Mouse (Mus musculus) limb, embryonic 11.5 days (tissue): ENCODE data around the gene Atf4. TPM values are rescaled to one million over a fixed set of nuclear protein-coding genes. Genes with fewer than 3 reads are reported as not detected.
A peak's percentile ranks its signal among the peaks of the same experiment; 100 is the strongest.

ENCODE experiments used
- ATAC-seq: fragments of 200-750 bp; cut with Nextera tagmentation; 2 replicates; pipeline ENCODE4 v1.8.0; 2017; ENCODE audit warnings: low read depth; ENCODE audit not compliant: insufficient number of reproducible peaks, low FRiP score, low TSS enrichment
- DNase-seq: peaks from one replicate; pipeline ENCODE4 v3.0.0-alpha.2; 2015; ENCODE audit warnings: low spot score
- H3K27ac ChIP-seq: fragments of 300-500 bp; sonication (generic); replicated peaks from 2 replicates; pipeline ENCODE4 v1.5.1; 2014; ENCODE audit warnings: low read depth, mild to moderate bottlenecking, low read length
- H3K27me3 ChIP-seq: fragments of 300-500 bp; sonication (generic); 2 replicates; pipeline ENCODE4 v1.6.1; 2014; ENCODE audit warnings: mild to moderate bottlenecking, low read length, mixed read lengths; ENCODE audit not compliant: control insufficient read depth, insufficient read depth
- H3K36me3 ChIP-seq: fragments of 300-500 bp; sonication (generic); 2 replicates; pipeline ENCODE4 v1.6.1; 2014; ENCODE audit warnings: mild to moderate bottlenecking, low read length, moderate library complexity, mixed read lengths; ENCODE audit not compliant: control insufficient read depth, insufficient read depth
- H3K4me1 ChIP-seq: fragments of 300-500 bp; sonication (generic); 2 replicates; pipeline ENCODE4 v1.6.1; 2014; ENCODE audit warnings: low read length, mixed read lengths; ENCODE audit not compliant: control insufficient read depth, insufficient read depth
- H3K4me2 ChIP-seq: fragments of 300-500 bp; sonication (generic); 2 replicates; pipeline ENCODE4 v1.6.1; 2014; ENCODE audit warnings: low read depth, mild to moderate bottlenecking, moderate library complexity; ENCODE audit not compliant: severe bottlenecking
- H3K4me3 ChIP-seq: fragments of 300-500 bp; sonication (generic); 2 replicates; pipeline ENCODE4 v1.5.1; 2014; ENCODE audit warnings: low read depth, low read length
- H3K9ac ChIP-seq: fragments of 300-500 bp; sonication (generic); 2 replicates; pipeline ENCODE4 v1.6.1; 2014; ENCODE audit warnings: mild to moderate bottlenecking, low read length
- H3K9me3 ChIP-seq: fragments of 300-500 bp; sonication (generic); 2 replicates; pipeline ENCODE4 v1.6.1; 2016; ENCODE audit warnings: low read length; ENCODE audit not compliant: control insufficient read depth
- WGBS: fragments of 180-500 bp; shearing (Covaris S2); extraction: QIAGEN DNeasy Blood & Tissue Kit; methylation state at CpG from one replicate; pipeline ENCODE4 v1.1.7; 2014; 5-methylcytosine and 5-hydroxymethylcytosine counted together
- polyA plus RNA-seq: library from polyadenylated mRNA; unstranded; fragments of >200 nt; fragmentation: Nextera tagmentation; extraction: Ambion mirVana; gene quantifications from 2 replicates; pipeline ENCODE4 v1.2.1, GENCODE M21; 2014

Atf4 gene
- 110 and 125 TPM in 2 replicates for polyA plus RNA-seq

DNA sequence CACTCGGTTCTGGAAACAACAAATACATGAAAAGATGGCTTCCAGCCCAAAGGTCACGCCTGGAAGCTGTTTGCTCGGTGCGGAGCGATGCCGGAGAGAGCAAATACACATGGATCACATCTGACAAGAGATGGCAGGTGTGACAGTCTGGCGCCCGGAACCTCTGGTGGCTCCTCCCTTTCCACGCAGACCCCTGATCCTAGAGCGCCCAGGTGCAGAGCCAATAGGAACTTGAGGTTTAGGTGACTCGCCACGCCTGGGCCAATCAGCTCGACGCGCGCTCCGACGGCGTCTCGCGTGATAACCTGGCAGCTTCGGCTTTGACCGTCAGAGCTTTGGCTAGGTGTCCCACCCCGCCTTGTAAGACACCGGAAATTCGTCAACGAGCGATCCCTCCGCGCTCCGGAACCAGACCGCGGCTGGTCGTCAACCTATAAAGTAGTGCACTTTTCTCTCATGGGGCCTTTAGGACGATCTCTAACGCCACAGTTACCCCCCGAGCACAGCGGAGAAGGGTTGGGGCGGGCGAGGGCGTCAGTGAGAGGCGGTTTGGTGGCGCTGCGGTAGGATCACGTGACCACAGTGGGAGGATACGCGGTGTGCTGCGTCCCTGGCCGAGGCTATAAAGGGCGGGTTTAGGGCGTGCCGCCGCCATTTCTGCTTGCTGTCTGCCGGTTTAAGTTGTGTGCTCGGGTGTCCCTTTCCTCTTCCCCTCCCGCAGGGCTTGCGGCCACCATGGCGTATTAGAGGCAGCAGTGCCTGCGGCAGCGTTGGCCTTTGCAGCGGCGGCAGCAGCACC, at the start of gene Atf4:
TSS of gene Atf4 (plus strand) at position 338 of the 799 bp plus-strand sequence.
- peak; percentile 92 for ATAC-seq
- Histone ChIP-seq H3K9me3 (no peaks in the 10 kb centered on the region), H3K4me1 (peaks cover 27% of the 10 kb centered on the region), H3K4me2 (peak within 1 kb of the TSS; percentile 84), H3K9ac (peak within 1 kb of the TSS; percentile 99), H3K4me3 (peak within 1 kb of the TSS; percentile 100), H3K27me3 (no peaks in the 10 kb centered on the region), H3K36me3 (peaks cover 25% of the 10 kb centered on the region; the same call in 1 of the 2 replicates), H3K27ac (peak within 1 kb of the TSS; percentile 94)
- DNase-seq, result peak; percentile 98
- under 1% methylated on average over 62 of the region's 62 CpGs for WGBS

DNA sequence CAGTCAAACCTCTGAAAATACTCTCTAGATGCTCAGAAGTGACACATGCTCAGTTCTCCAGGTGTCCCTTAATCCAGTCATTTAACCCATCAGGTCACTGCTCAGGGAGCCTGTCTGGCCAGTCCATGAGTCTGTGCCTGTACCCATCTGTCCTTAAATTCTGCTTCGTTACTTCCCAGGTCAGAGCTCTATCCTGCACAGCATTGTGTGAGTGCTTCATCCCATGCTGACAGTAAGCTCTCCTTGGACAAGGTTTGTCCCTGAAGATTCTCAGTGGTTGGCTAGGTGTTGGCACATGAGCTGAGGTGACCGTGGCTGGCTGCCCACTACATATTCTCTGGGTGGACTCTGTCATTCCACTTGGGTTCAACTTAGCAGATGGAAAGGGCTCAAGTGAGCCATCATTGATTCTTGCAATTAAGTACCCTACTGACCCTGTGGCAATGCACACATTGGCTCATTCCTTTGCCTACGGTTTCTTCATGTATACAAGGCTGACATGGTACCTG, 48.9 kb upstream of the Atf4 start:
- no peak overlapping the region for H3K4me2 ChIP-seq
- no peaks in the 10 kb centered on the region for H3K36me3 ChIP-seq
- ATAC-seq (no peak), DNase-seq (no peak)
- no peak overlapping the region for H3K9ac ChIP-seq
- H3K9me3 ChIP-seq, result no peaks in the 10 kb centered on the region
- no peak overlapping the region for H3K27ac ChIP-seq
- no peak overlapping the region for H3K4me3 ChIP-seq
- H3K27me3 ChIP-seq, result no peaks in the 10 kb centered on the region
- WGBS, result 92% methylated on average over 3 of the region's 3 CpGs
- no peaks in the 10 kb centered on the region for H3K4me1 ChIP-seq

DNA sequence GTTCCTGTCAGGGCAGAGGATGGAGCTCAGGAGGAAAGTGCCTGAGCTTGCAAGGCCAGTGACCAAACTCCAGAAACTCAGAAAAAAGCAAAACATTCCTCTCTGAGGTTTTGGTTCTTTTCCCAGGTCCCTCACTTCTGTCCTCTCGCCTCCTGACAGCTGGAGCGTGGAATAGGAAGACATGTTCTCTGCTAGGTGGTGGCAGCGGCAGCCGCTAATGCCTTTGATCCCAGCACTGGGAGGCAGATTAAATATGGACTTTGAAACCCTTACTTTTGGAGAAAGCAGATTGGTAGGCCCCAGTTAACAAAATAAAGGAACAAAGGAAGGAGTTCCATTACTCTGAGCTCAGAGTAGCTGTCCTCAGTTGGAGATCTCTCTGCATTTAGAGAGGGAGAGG, 46.5 kb upstream of the Atf4 start:
- Histone ChIP-seq H3K4me2 (no peak overlapping the region), H3K36me3 (peaks cover 2% of the 10 kb centered on the region; the same call in 1 of the 2 replicates), H3K9ac (no peak overlapping the region), H3K9me3 (no peaks in the 10 kb centered on the region), H3K27me3 (no peaks in the 10 kb centered on the region), H3K4me3 (no peak overlapping the region), H3K27ac (no peak overlapping the region), H3K4me1 (no peaks in the 10 kb centered on the region)
- ATAC-seq (no peak), DNase-seq (no peak)
- 30% methylated on average over 4 of the region's 4 CpGs for whole genome bisulfite sequencing

DNA sequence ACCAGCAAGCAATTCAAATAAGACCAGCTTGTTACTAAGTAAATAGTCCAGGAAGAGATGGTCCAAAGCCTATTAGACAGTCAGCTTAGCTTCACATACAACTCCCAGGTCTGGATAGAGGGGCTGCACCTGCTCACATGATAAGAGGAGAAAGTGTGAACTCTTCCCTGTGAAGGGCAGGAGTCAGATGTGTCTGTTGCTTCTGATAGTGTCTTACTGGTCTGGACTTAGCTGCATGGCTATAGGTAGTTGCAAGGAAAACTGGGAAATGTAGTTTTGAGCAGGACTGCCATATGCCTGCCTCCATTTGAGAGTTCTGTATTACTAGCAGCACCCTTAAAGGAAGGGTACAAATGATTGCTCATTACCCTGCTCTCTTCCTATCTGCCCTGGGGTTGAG, 41.3 kb upstream of the Atf4 start:
- Histone ChIP-seq H3K36me3 (peaks cover 4% of the 10 kb centered on the region; the same call in 1 of the 2 replicates), H3K27me3 (no peaks in the 10 kb centered on the region), H3K9ac (no peak overlapping the region), H3K9me3 (no peaks in the 10 kb centered on the region), H3K27ac (no peak overlapping the region), H3K4me3 (no peak overlapping the region), H3K4me2 (no peak overlapping the region), H3K4me1 (peaks cover 2% of the 10 kb centered on the region; the same call in 1 of the 2 replicates)
- ATAC-seq (no peak), DNase-seq (no peak)

DNA sequence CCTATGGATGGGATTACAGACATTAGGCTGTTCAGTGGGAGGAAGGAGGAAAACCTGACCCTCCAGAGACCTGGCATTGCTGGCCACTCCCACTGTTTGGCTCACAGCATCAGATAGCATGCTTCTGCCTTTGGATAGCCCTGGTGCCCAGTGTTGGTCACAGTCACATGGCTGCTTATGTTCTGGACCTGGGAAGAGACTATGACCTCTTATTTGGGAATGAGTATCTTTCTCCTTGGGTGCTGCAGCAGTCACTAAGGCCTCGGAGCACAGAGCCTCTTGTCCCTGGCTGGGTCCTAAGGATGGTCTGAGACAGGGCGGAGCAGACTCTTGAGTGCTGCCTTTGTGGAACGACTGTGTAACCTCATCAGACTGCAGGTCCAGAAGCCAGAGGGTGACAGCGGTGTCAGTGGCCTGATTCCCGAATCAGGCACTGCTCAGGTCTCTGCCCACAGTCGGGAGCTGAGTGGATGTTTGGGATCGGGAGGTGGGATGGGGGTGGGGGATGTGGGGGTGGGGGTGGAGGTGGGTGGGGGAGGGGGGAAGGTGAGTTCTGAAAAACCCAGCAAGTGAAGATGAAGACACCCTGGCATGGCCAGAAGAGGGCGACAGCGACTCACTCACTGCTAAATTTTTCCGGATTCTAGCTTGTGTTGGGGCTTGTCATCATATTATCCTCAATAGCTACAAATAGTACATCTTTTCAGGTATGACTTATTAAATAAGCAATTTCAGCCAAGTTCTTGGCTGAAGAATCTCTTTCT, 39.1 kb upstream of the Atf4 start:
- Histone ChIP-seq H3K4me3 (no peak overlapping the region), H3K4me1 (peaks cover 2% of the 10 kb centered on the region; the same call in 1 of the 2 replicates), H3K27me3 (no peaks in the 10 kb centered on the region), H3K36me3 (peaks cover 4% of the 10 kb centered on the region; the same call in 1 of the 2 replicates), H3K9me3 (no peaks in the 10 kb centered on the region), H3K4me2 (no peak overlapping the region), H3K27ac (no peak overlapping the region), H3K9ac (no peak overlapping the region)
- 13% methylated on average over 10 of the region's 10 CpGs for WGBS
- no peak for ATAC-seq
- DNase-seq, result peak; percentile 48

DNA sequence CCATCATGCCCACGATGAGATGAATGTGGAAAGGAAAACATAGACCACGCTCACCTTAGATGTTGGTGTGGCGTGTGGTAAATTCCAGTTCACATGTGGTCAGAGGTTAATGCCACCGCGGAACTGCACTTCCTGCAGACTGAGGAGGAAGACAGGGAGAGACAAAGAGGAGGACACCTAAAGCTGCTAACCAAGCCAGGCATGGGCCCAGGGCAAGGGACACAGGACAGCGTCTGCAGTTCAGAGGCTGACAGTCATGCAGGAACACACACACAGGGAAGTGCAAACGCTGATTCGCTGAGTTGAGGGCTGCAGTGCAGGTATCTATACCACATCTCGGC, 38.5 kb upstream of the Atf4 start:
- 62% methylated on average over 9 of the region's 9 CpGs for WGBS

DNA sequence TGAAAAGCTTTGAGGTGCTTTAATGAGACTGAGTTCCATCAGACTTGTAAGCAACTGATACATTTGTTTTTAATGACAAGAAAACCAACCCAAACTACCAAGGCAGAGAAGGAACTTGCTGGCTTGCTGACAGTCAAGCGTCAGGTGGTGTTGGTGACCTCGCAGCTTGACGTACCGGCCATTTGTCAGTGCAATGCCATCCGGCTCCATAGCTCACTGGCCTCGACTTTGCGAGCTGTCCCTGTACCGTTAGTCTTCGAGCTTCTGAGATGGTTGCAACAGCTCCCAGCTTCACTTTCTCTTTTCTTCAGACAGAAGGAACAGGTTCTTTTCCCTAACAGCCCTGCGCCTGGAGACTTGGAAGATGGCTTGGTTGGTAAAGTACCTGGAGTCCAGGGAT, 37.5 kb upstream of the Atf4 start:
- no peak for ATAC-seq
- 86% methylated on average over 10 of the region's 10 CpGs for WGBS
- no peaks in the 10 kb centered on the region for H3K27me3 ChIP-seq

More for the DNA sequence above, 38.5 kb upstream of the Atf4 start:
- Histone ChIP-seq H3K9ac (no peak overlapping the region), H3K4me2 (no peak overlapping the region), H3K27ac (no peak overlapping the region), H3K36me3 (peaks cover 4% of the 10 kb centered on the region; the same call in 1 of the 2 replicates), H3K4me1 (peaks cover 2% of the 10 kb centered on the region; the same call in 1 of the 2 replicates), H3K27me3 (no peaks in the 10 kb centered on the region), H3K4me3 (no peak overlapping the region), H3K9me3 (no peaks in the 10 kb centered on the region)
- ATAC-seq, result no peak
- no peak for DNase-seq

DNA sequence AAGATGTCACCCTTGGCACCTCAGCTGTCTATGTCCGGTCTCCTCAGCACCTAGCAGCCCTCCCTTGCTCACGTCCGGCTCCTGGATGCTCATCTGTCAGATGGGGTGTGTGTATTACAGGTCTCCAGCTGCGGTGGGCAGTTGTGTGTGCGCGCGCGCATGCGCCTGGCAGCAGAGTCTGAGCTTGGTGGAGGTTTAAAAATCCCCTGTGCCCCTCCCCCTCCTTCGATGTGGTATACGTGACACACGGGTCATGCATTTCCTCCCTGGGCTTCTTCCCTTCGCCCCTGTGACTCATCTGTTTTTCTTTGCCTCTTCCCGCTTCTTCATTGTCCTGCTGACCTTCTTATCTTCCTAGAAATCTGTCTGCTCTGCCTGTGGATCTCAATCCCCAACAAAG, 35.8 kb upstream of the Atf4 start:
- Histone ChIP-seq H3K4me1 (peaks cover 2% of the 10 kb centered on the region; the same call in 1 of the 2 replicates), H3K4me2 (no peak overlapping the region), H3K4me3 (no peak overlapping the region), H3K9me3 (no peaks in the 10 kb centered on the region), H3K27me3 (no peaks in the 10 kb centered on the region), H3K36me3 (0 out of 2 replicates have a peak, but pooled peaks cover 2% of the 10 kb centered on the region), H3K9ac (no peak overlapping the region), H3K27ac (no peak overlapping the region)
- peak; percentile 29 for DNase-seq
- no peak for ATAC-seq
- 55% methylated on average over 14 of the region's 14 CpGs for WGBS

More for the DNA sequence above, 37.5 kb upstream of the Atf4 start:
- H3K9ac ChIP-seq, result no peak overlapping the region
- H3K4me1 ChIP-seq, result peaks cover 2% of the 10 kb centered on the region; the same call in 1 of the 2 replicates
- H3K4me3 ChIP-seq, result no peak overlapping the region
- H3K9me3 ChIP-seq, result no peaks in the 10 kb centered on the region
- no peak overlapping the region for H3K4me2 ChIP-seq
- 0 out of 2 replicates have a peak, but pooled peaks cover 2% of the 10 kb centered on the region for H3K36me3 ChIP-seq
- no peak overlapping the region for H3K27ac ChIP-seq
- no peak for DNase-seq
